Comparison of ENCODE assay signal across 9 mouse cellular contexts in the genomic region with DNA sequence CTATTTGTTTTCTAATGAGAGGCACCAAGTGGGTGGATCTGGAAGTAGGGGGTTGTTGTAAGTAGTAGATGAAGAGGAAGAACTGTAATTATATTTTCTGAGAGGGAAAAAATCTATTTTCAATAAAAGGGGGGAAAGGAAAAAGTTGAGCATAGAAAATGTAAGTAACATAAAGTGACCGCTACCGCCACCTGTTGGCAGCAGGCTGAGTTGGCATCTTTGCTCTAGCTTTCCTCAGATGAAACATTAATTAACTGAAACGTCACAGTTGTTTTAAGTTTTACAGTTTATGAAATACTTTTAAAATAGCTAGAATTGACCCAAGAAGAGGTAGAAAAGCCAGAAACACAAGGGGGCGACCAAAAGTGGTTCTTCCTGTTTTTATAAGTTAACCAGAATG. TPM values are rescaled to one million over a fixed set of nuclear protein-coding genes. Genes with fewer than 3 reads are reported as not detected.
DNase-seq lines count a peak whose midpoint lies in the region; ATAC-seq and TF ChIP-seq lines count a peak whose summit lies in the region.
"Had no signal": no experiment of that assay in that cellular context is flagged by ENCODE, and none has a peak within 500 bp of the region (broad histone marks: within the 10 kb centered on the region; RNA-seq: fewer than 3 reads in every experiment).

No protein-coding gene starts in this region.

- H3K36me3 ChIP-seq in forebrain, postnatal 0 days (ENCODE audit: insufficient read depth), result no peaks in the 10 kb centered on the region
- no peaks in the 10 kb centered on the region for H3K36me3 ChIP-seq in forebrain, embryonic 15.5 days
- H3K36me3 ChIP-seq in hindbrain, postnatal 0 days (ENCODE audit: insufficient read depth, low read length), result no peaks in the 10 kb centered on the region
- H3K36me3 ChIP-seq: hindbrain, embryonic 15.5 days had no signal

- 12% methylated on average over 4 of the region's 4 CpGs for WGBS in forebrain, postnatal 0 days
- 5% methylated on average over 4 of the region's 4 CpGs for WGBS in forebrain, embryonic 15.5 days
- WGBS in hindbrain, postnatal 0 days, result 5% methylated on average over 4 of the region's 4 CpGs

- H3K27ac ChIP-seq in forebrain, postnatal 0 days (ENCODE audit: low read depth, low read length), result no peak overlapping the region
- H3K27ac ChIP-seq in forebrain, embryonic 15.5 days (replicated peaks), result no peak overlapping the region
- H3K27ac ChIP-seq in hindbrain, postnatal 0 days, result no peak overlapping the region
- H3K27ac ChIP-seq: hindbrain, embryonic 15.5 days had no signal

- no peak overlapping the region for H3K4me2 ChIP-seq in forebrain, postnatal 0 days (ENCODE audit: low read depth)
- H3K4me2 ChIP-seq in forebrain, embryonic 15.5 days (replicated peaks), result no peak overlapping the region
- no peak overlapping the region for H3K4me2 ChIP-seq in hindbrain, postnatal 0 days (ENCODE audit: low read depth, low read length)
- H3K4me2 ChIP-seq: hindbrain, embryonic 15.5 days had no signal

- H3K4me1 ChIP-seq in forebrain, postnatal 0 days (ENCODE audit: insufficient read depth), result no peaks in the 10 kb centered on the region
- H3K4me1 ChIP-seq in forebrain, embryonic 15.5 days, result no peaks in the 10 kb centered on the region
- H3K4me1 ChIP-seq in hindbrain, postnatal 0 days (ENCODE audit: insufficient read depth, low read length), result no peaks in the 10 kb centered on the region
- H3K4me1 ChIP-seq: hindbrain, embryonic 15.5 days had no signal

- peak; percentile 40 for TF ChIP-seq CTCF in forebrain, postnatal 0 days (IDR thresholded peaks at IDR 0.05; ENCODE audit: low read depth)
- peak; percentile 63 for TF ChIP-seq CTCF in hindbrain, postnatal 0 days (IDR thresholded peaks at IDR 0.05; ENCODE audit: low read depth)

- peak; percentile 23 for DNase-seq in forebrain, postnatal 0 days
- peak; percentile 18 for DNase-seq in ovary, postnatal 14 days (ENCODE audit: low spot score)
- DNase-seq in ovary, postnatal 10 days (ENCODE audit: low spot score), result no peak
- peak; percentile 12 for DNase-seq in cerebellum, adult 11-12 months
- peak; percentile 25 for DNase-seq in hindbrain, postnatal 0 days (ENCODE audit: low spot score)
- DNase-seq in mesoderm, embryonic 11.5 days (ENCODE audit: low read depth, low spot score), result peak; percentile 49
- DNase-seq in left cerebral cortex, adult 8-10 months (ENCODE audit: low spot score in 2 of 2), result no peak

- ATAC-seq in forebrain, postnatal 0 days, result no peak
- no peak for ATAC-seq in forebrain, embryonic 15.5 days (replicated peaks)
- no peak for ATAC-seq in hindbrain, postnatal 0 days

- no peak overlapping the region for H3K4me3 ChIP-seq in forebrain, postnatal 0 days (ENCODE audit: low read depth, low read length)
- H3K4me3 ChIP-seq in forebrain, embryonic 15.5 days, result no peak overlapping the region
- no peak overlapping the region for H3K4me3 ChIP-seq in hindbrain, postnatal 0 days (ENCODE audit: low read length)
- H3K4me3 ChIP-seq: hindbrain, embryonic 15.5 days had no signal

- H3K9ac ChIP-seq in forebrain, postnatal 0 days, result no peak overlapping the region
- H3K9ac ChIP-seq in forebrain, embryonic 15.5 days (replicated peaks), result no peak overlapping the region
- no peak overlapping the region for H3K9ac ChIP-seq in hindbrain, postnatal 0 days (replicated peaks; ENCODE audit: low read length)
- H3K9ac ChIP-seq: hindbrain, embryonic 15.5 days had no signal

- H3K9me3 ChIP-seq in forebrain, postnatal 0 days (ENCODE audit: low read length), result no peaks in the 10 kb centered on the region
- no peaks in the 10 kb centered on the region for H3K9me3 ChIP-seq in forebrain, embryonic 15.5 days
- no peaks in the 10 kb centered on the region for H3K9me3 ChIP-seq in hindbrain, postnatal 0 days (ENCODE audit: low read length)
- H3K9me3 ChIP-seq: hindbrain, embryonic 15.5 days had no signal

- H3K27me3 ChIP-seq in forebrain, postnatal 0 days (ENCODE audit: insufficient read depth, low read length), result no peaks in the 10 kb centered on the region
- H3K27me3 ChIP-seq in forebrain, embryonic 15.5 days, result no peaks in the 10 kb centered on the region
- no peaks in the 10 kb centered on the region for H3K27me3 ChIP-seq in hindbrain, postnatal 0 days (ENCODE audit: insufficient read depth, low read length)
- H3K27me3 ChIP-seq: hindbrain, embryonic 15.5 days had no signal

RNA-seq across cellular contexts. Expression of a gene that starts 22.8 kb away (rescaled TPM):
- 5.3 and 10.8 TPM in 2 replicates for total RNA-seq in forebrain, postnatal 0 days (2014; rRNA removed)
- polyA plus RNA-seq in forebrain, postnatal 0 days (2015; fragmentation: Nextera tagmentation; extraction: Ambion mirVana), result 7.8 and 11.9 TPM in 2 replicates
- 7.8 and 8.2 TPM in 2 replicates for polyA plus RNA-seq in forebrain, embryonic 15.5 days (2015; fragmentation: Nextera tagmentation; extraction: Ambion mirVana)
- total RNA-seq in hindbrain, postnatal 0 days (2014; rRNA removed), result 7.2 and 10.6 TPM in 2 replicates
- 13.6 and 15.3 TPM in 2 replicates for polyA plus RNA-seq in hindbrain, postnatal 0 days (2015; fragmentation: Nextera tagmentation; extraction: Ambion mirVana)
- 10 to 100 TPM; 13.9 to 16.7 (median 15.5) TPM for total RNA-seq in left cerebral cortex, adult 8-10 months (2022)

Comparison
In these comparisons a context has a peak if more than half of its experiments do, and no peak if none do; other contexts are left out.
1. DNase-seq: peak in forebrain, postnatal 0 days (single experiment), ovary, postnatal 14 days (single experiment), cerebellum, adult 11-12 months (single experiment), hindbrain, postnatal 0 days (single experiment) and mesoderm, embryonic 11.5 days (single experiment); none in ovary, postnatal 10 days (single experiment) and left cerebral cortex, adult 8-10 months (0 of 2).